Mouse (Mus musculus): ENCODE measurements at regions not wholly inside any gene's neighbourhood (a gene's known extent, or its start where the extent isn't known, plus 50 kb on each side); places are given as distances from the start of the nearest gene placed in this dataset.

DNA sequence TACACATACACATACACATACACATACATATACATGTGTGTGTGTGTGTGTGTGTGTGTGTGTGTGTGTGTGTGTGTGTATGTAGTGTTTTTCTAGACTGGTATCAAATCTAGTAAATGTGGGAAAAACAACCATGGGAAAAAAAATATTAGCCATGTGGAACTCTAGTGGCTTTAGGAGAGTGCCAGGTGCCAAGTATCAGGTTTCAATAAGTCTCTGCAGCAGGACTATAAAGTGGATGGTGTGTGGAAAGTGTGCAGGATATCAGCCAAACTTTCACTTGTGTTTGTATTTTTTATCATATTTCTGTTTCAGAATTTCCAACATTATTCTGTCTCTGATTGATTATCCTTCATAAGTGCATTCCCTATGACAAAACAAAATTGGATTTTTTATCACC is 653.3 kb upstream of the Fam98a start:
- Histone ChIP-seq H3K27ac (ENCODE audit: insufficient read depth, low read length) (no peak overlapping the region), H3K4me1 (ENCODE audit: control insufficient read depth, insufficient read depth, low read length) (no peaks in the 10 kb centered on the region), H3K4me3 (ENCODE audit: insufficient read depth, low read length) (no peak overlapping the region)
- no peak for TF ChIP-seq POLR2A (IDR thresholded peaks at IDR 0.05; ENCODE audit: low read depth, low read length)

DNA sequence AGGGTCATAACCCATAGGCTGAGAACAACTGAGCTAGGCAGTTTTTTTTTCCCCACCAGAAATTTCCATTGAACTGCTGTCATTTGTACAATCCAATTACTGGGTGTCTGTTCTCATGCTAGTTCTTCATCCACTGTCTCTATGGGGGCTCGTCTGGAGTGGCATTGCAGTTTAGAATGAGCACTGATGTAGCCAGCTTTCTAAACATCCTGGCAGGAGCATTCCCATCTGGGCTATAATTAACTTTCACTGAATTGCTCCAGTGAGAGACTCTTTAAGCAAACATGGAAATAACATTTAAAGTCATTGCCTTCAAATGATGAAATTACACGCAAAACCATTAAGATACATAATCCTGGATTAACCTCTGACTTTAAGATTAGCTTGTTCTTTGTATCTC is 633.1 kb upstream of the Fam98a start:
- TF ChIP-seq POLR2A (IDR thresholded peaks at IDR 0.05; ENCODE audit: low read depth, low read length): no peak
- no peak for TF ChIP-seq CTCF (IDR thresholded peaks at IDR 0.05; ENCODE audit: borderline replicate concordance, insufficient read depth, low read length)
- H3K27ac ChIP-seq (ENCODE audit: insufficient read depth, low read length): no peak overlapping the region
- no peaks in the 10 kb centered on the region for H3K4me1 ChIP-seq (ENCODE audit: control insufficient read depth, insufficient read depth, low read length)
- no peak overlapping the region for H3K4me3 ChIP-seq (ENCODE audit: insufficient read depth, low read length)

DNA sequence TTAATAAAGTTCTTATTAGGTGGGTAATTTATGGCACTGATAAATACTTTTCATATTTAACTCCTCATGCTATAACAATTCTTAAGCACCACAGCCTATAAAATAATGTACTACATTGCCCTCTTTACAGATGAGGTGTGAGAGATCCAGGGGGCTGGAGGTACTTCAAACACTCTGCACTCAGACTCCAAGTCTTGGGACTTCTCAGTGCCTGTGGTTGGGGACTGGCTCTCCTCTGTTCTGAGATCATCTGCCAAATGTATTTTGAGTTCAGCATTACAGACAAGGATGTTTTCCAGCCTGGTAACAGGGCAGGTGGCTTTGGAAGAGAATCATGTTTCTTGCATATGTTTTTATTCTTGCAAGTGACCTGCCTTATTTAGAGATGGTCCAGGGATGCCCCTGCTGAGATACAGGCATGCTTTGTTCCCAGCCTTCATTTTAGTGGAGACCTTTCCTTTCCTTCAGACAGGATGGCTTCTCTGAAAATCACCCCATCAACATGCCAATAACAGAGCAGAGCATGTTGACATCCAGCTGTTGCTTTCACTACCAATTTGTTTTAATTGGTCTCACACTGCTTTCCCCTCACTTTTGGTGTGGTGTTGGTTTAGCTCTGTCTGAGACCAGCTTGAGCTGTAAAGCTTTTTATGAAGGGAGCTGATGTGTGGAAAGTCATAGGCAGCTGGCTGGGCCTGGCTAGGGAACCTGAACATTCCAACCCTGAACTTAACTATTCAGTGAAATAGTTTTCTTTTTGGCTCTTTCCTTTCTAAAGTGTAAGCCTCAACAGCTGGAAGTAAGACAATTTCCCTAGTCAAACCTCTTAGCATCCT is 585.1 kb upstream of the Fam98a start:
- Histone ChIP-seq H3K27ac (ENCODE audit: insufficient read depth, low read length) (no peak overlapping the region), H3K4me1 (ENCODE audit: control insufficient read depth, insufficient read depth, low read length) (no peaks in the 10 kb centered on the region), H3K4me3 (ENCODE audit: insufficient read depth, low read length) (no peak overlapping the region)
- TF ChIP-seq POLR2A (IDR thresholded peaks at IDR 0.05; ENCODE audit: low read depth, low read length) (no peak), CTCF (IDR thresholded peaks at IDR 0.05; ENCODE audit: borderline replicate concordance, insufficient read depth, low read length) (no peak)

DNA sequence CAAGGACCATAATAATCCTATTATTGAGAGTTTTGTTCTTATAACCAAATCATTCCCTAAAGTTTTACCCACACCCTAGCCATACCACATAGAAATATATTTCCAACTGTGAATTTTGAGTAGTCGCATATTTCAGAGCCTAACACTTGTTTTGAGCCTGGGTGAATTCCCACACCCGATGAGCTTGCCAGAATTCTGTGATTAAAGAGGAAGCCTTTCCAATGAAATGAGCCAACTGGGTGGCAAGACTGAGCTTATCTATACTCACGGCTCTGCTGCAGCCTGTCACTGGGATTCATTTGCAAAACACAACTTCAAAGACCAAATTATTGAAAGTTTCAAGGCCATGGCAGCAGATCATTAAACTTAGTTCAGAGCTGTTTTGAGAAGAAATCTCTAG is 582.3 kb upstream of the Fam98a start:
- no peak for TF ChIP-seq POLR2A (IDR thresholded peaks at IDR 0.05; ENCODE audit: low read depth, low read length)
- no peak for TF ChIP-seq CTCF (IDR thresholded peaks at IDR 0.05; ENCODE audit: borderline replicate concordance, insufficient read depth, low read length)
- no peak overlapping the region for H3K27ac ChIP-seq (ENCODE audit: insufficient read depth, low read length)
- no peaks in the 10 kb centered on the region for H3K4me1 ChIP-seq (ENCODE audit: control insufficient read depth, insufficient read depth, low read length)
- no peak overlapping the region for H3K4me3 ChIP-seq (ENCODE audit: insufficient read depth, low read length)

DNA sequence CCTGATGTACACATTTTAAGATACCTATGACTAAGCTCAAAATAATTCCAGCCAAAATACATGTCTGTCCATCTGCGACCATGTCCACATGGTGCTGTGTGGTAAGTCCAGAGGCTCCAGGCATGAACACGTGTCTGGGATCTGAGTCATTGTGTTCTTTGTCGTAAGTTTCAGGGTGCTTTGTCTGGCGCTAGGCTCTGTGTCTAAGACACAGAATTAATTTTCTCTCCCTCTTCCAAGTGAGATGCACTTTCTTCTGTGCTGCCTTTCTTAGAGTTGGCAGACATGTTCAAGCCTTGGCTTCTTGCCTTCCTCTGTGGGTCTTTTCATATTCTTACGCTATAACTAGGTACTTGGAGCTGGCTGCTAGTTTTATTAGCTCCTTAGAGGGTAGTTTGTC is 573.5 kb upstream of the Fam98a start:
- Histone ChIP-seq H3K27ac (ENCODE audit: insufficient read depth, low read length) (no peak overlapping the region), H3K4me3 (ENCODE audit: insufficient read depth, low read length) (no peak overlapping the region), H3K4me1 (ENCODE audit: control insufficient read depth, insufficient read depth, low read length) (no peaks in the 10 kb centered on the region)
- no peak for TF ChIP-seq CTCF (IDR thresholded peaks at IDR 0.05; ENCODE audit: borderline replicate concordance, insufficient read depth, low read length)
- TF ChIP-seq POLR2A (IDR thresholded peaks at IDR 0.05; ENCODE audit: low read depth, low read length): no peak

DNA sequence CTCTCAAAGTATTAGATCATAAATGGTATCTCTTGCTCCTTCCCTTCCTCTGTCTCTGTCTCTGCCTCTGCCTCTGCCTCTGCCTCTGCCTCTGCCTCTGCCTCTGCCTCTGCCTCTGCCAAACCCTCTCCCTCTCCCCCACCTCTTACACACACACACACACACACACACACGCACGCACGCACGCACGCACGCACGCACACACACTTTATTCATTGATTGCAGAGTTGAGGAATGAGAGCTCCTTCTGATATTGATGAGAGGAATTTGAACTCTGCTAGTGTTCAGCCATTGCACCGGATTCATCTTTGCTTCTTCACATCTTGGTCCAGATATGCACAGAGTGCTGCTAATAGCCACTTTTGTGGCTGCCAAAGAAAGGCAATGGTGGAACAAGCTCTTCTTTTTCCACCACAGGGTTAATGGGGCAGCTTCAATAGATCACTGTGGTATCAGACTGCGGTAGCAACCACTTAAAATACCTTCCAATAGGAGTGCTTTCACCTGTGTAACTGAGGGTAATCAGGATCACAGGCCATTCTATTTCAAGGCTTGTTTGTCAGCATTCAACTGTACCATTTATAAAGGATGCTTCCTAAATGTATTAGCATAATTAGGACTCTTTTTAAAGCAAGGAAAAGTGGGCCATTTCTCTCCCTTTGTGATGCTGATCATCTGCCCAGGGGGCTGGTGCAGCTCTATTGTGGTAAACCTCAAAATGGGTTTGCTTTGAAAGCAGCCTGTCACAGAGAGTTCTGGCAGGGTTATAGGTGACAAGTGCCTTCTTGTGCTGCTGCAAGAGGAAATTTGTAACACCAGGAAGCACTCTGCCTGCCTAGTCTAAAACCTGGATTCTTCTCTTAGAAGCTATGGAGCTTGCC is 559.8 kb upstream of the Fam98a start:
- TF ChIP-seq CTCF (IDR thresholded peaks at IDR 0.05; ENCODE audit: borderline replicate concordance, insufficient read depth, low read length) (no peak), POLR2A (IDR thresholded peaks at IDR 0.05; ENCODE audit: low read depth, low read length) (no peak)
- no peak overlapping the region for H3K4me3 ChIP-seq (ENCODE audit: insufficient read depth, low read length)
- no peaks in the 10 kb centered on the region for H3K4me1 ChIP-seq (ENCODE audit: control insufficient read depth, insufficient read depth, low read length)
- no peak overlapping the region for H3K27ac ChIP-seq (ENCODE audit: insufficient read depth, low read length)

DNA sequence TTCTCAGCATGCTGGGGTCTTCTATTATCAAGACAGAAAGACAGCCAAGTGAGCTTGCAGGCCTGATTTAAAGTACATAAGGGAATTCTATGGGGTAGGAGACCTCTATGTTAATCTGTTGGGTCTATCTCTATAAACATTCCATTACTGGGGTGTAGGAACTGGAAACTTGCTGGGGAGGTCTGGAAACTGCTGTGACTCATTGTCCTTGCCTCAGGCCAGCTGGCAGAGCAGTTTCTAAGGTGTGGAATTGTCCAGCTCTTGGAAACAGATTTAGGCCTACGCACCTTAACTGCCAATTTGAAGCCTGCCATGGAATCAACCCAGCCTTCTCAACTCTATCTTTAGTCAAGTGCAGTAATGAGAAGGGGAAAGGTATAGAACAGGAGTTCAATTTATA is 559.1 kb upstream of the Fam98a start:
- TF ChIP-seq POLR2A (IDR thresholded peaks at IDR 0.05; ENCODE audit: low read depth, low read length) (no peak), CTCF (IDR thresholded peaks at IDR 0.05; ENCODE audit: borderline replicate concordance, insufficient read depth, low read length) (no peak)
- no peaks in the 10 kb centered on the region for H3K4me1 ChIP-seq (ENCODE audit: control insufficient read depth, insufficient read depth, low read length)
- H3K27ac ChIP-seq (ENCODE audit: insufficient read depth, low read length): no peak overlapping the region
- no peak overlapping the region for H3K4me3 ChIP-seq (ENCODE audit: insufficient read depth, low read length)

DNA sequence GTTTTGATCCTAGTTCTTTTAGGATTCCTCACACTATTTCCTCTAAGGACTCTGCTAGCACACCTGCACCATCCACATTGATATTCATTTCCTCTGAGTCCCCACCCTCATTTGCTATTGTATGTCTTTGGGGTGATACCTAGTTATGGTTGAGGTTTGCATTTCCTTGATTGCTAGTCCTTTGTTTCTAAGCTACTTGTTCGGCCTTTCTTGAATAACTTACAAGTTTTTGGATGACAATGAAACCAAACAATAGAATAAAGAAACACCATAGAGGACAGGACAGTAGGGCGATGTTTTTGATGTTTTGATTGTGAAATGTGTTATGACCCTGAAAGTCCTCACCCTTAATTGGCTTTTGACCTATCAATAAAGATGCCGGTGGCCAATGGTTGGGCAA is 531.8 kb upstream of the Fam98a start:
- Histone ChIP-seq H3K4me1 (ENCODE audit: control insufficient read depth, insufficient read depth, low read length) (no peaks in the 10 kb centered on the region), H3K27ac (ENCODE audit: insufficient read depth, low read length) (no peak overlapping the region), H3K4me3 (ENCODE audit: insufficient read depth, low read length) (no peak overlapping the region)
- TF ChIP-seq POLR2A (IDR thresholded peaks at IDR 0.05; ENCODE audit: low read depth, low read length) (no peak), CTCF (IDR thresholded peaks at IDR 0.05; ENCODE audit: borderline replicate concordance, insufficient read depth, low read length) (no peak)

DNA sequence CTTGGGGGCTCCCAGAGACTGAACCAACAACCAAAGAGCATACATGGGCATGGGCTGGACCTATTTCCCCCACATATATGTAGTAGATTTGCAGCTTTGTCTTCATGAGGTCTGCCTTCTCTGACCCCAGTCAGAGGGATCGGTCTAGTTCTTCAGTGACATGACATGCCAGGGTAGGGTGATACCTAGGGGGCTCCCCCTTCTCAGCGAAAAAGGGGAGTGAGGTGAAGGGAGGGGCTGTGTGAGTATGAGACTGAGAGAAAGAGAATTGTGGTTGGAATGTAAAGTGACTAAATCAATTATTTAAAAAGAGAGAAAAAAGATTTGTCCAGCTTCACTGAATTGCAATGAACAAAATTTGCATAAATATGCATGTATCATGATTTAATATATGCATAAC is 530.0 kb upstream of the Fam98a start:
- Histone ChIP-seq H3K4me1 (ENCODE audit: control insufficient read depth, insufficient read depth, low read length) (no peaks in the 10 kb centered on the region), H3K4me3 (ENCODE audit: insufficient read depth, low read length) (no peak overlapping the region), H3K27ac (ENCODE audit: insufficient read depth, low read length) (no peak overlapping the region)
- TF ChIP-seq CTCF (IDR thresholded peaks at IDR 0.05; ENCODE audit: borderline replicate concordance, insufficient read depth, low read length): no peak
- no peak for TF ChIP-seq POLR2A (IDR thresholded peaks at IDR 0.05; ENCODE audit: low read depth, low read length)

DNA sequence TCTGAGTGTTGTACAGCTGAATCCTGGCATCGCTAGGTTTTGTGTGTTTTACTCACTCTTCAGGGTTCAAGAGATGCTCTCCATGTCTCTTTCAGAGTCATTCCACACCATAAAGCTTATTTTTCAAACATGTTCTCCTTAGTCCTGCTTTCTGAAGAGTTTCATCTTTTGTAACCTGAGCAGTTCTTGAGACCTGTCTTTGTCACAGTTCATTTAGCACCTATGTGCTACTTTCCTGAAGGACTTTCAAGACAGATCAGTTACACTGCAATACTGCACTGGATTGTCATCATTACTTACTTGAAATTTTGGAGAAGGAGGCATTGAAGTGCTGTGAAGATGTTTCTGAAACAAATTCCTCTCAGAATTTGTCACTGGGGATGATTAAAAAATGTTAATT is 494.7 kb upstream of the Fam98a start:
- no peak overlapping the region for H3K4me3 ChIP-seq (ENCODE audit: insufficient read depth, low read length)
- TF ChIP-seq CTCF (IDR thresholded peaks at IDR 0.05; ENCODE audit: borderline replicate concordance, insufficient read depth, low read length): no peak
- TF ChIP-seq POLR2A (IDR thresholded peaks at IDR 0.05; ENCODE audit: low read depth, low read length): no peak
- no peaks in the 10 kb centered on the region for H3K4me1 ChIP-seq (ENCODE audit: control insufficient read depth, insufficient read depth, low read length)
- no peak overlapping the region for H3K27ac ChIP-seq (ENCODE audit: insufficient read depth, low read length)
